Mouse (Mus musculus) limb, embryonic 12.5 days (tissue): ENCODE data around the gene Catspere2. TPM values are rescaled to one million over a fixed set of nuclear protein-coding genes. Genes with fewer than 3 reads are reported as not detected.
A peak's percentile ranks its signal among the peaks of the same experiment; 100 is the strongest.
"Not testable (repeated sequence)": the region's sequence is repeated elsewhere in the genome, so short reads cannot be mapped to it uniquely, and the experiment has no call there.

Experiments used
- ATAC-seq: fragments of 200-750 bp; cut with Nextera tagmentation; 2 replicates; pipeline ENCODE4 v1.8.0; 2017; ENCODE audit warnings: low read depth, moderate TSS enrichment; ENCODE audit not compliant: insufficient number of reproducible peaks, insufficient read depth, low FRiP score, low TSS enrichment
- H3K27ac ChIP-seq: fragments of 300-500 bp; sonication (generic); 2 replicates; pipeline ENCODE4 v1.5.1; 2016; ENCODE audit warnings: mild to moderate bottlenecking, moderate library complexity
- H3K27me3 ChIP-seq: fragments of 300-500 bp; sonication (generic); 2 replicates; pipeline ENCODE4 v1.6.1; 2016; ENCODE audit warnings: mild to moderate bottlenecking, moderate library complexity
- H3K36me3 ChIP-seq: fragments of 300-500 bp; sonication (generic); 2 replicates; pipeline ENCODE4 v1.6.1; 2016; ENCODE audit warnings: mild to moderate bottlenecking, moderate library complexity
- H3K4me1 ChIP-seq: fragments of 300-500 bp; sonication (generic); replicated peaks from 2 replicates; pipeline ENCODE4 v1.6.1; 2016
- H3K4me2 ChIP-seq: fragments of 300-500 bp; sonication (generic); 2 replicates; pipeline ENCODE4 v1.6.1; 2016; ENCODE audit warnings: mild to moderate bottlenecking, moderate library complexity
- H3K4me3 ChIP-seq: fragments of 300-500 bp; sonication (generic); replicated peaks from 2 replicates; pipeline ENCODE4 v1.5.1; 2016; ENCODE audit warnings: mild to moderate bottlenecking
- H3K9ac ChIP-seq: fragments of 300-500 bp; sonication (generic); replicated peaks from 2 replicates; pipeline ENCODE4 v1.6.1; 2016; ENCODE audit warnings: mild to moderate bottlenecking, moderate library complexity
- H3K9me3 ChIP-seq: fragments of 300-500 bp; sonication (generic); 2 replicates; pipeline ENCODE4 v1.6.1; 2016; ENCODE audit warnings: mild to moderate bottlenecking, moderate library complexity
- WGBS: fragments of 180-500 bp; shearing (Covaris S2); methylation state at CpG from one replicate; pipeline ENCODE4 v1.1.7; 2016; 5-methylcytosine and 5-hydroxymethylcytosine counted together
- polyA plus RNA-seq: library from polyadenylated mRNA; unstranded; fragments of >200 nt; fragmentation: Nextera tagmentation; extraction: Ambion mirVana; gene quantifications from 2 replicates; pipeline ENCODE4 v1.2.1, GENCODE M21; 2016

Gene Catspere2
- polyA plus RNA-seq, 1 experiment from 2014 or later: 0.09 TPM

- not testable (repeated sequence) for H3K4me1 ChIP-seq, H3K4me2 ChIP-seq, H3K4me3 ChIP-seq, H3K27ac ChIP-seq, H3K9me3 ChIP-seq, H3K36me3 ChIP-seq, H3K27me3 ChIP-seq, ATAC-seq, H3K9ac ChIP-seq
- 55% methylated on average over 4 of the region's 4 CpGs for whole genome bisulfite sequencing
Measured at GRCm38 (mm10) chr1:178146915-178147314, 163.7 kb downstream of the Catspere2 start.

GRCm38 (mm10) chr1:178182251-178182650 lies 199.0 kb downstream of the Catspere2 start:
- Histone ChIP-seq H3K4me3 (no peak overlapping the region), H3K36me3 (no peaks in the 10 kb centered on the region), H3K27ac (no peak overlapping the region), H3K4me2 (no peak overlapping the region), H3K9me3 (no peaks in the 10 kb centered on the region), H3K27me3 (no peaks in the 10 kb centered on the region), H3K9ac (no peak overlapping the region), H3K4me1 (no peaks in the 10 kb centered on the region)
- no peak for ATAC-seq
- WGBS: 90% methylated on average over 2 of the region's 2 CpGs

- no peak overlapping the region for H3K4me3 ChIP-seq
- ATAC-seq: no peak
- H3K4me2 ChIP-seq: no peak overlapping the region
Measured at GRCm38 (mm10) chr1:178185591-178185990, 202.4 kb downstream of the Catspere2 start.

GRCm38 (mm10) chr1:178187216-178187791 lies 204.1 kb downstream of the Catspere2 start, which contains the start of gene Desi2:
Desi2 (plus strand) TSS chr1:178187417.
- peak; percentile 99 for ATAC-seq
- under 1% methylated on average over 37 of the region's 37 CpGs for WGBS
- not testable (repeated sequence) for H3K4me1 ChIP-seq, H3K27me3 ChIP-seq, H3K36me3 ChIP-seq, H3K9me3 ChIP-seq
- peak within 1 kb of the TSS; percentile 45; the same call in 1 of the 2 replicates for H3K27ac ChIP-seq
- peak within 1 kb of the TSS; percentile 53 for H3K4me2 ChIP-seq
- H3K9ac ChIP-seq: peak within 1 kb of the TSS; percentile 48; the same call in 1 of the 2 replicates
- H3K4me3 ChIP-seq: peak within 1 kb of the TSS; percentile 61

More at GRCm38 (mm10) chr1:178185591-178185990, 202.4 kb downstream of the Catspere2 start:
- H3K9ac ChIP-seq: no peak overlapping the region
- no peaks in the 10 kb centered on the region for H3K4me1 ChIP-seq
- H3K36me3 ChIP-seq: no peaks in the 10 kb centered on the region
- no peak overlapping the region for H3K27ac ChIP-seq
- no peaks in the 10 kb centered on the region for H3K27me3 ChIP-seq
- no peaks in the 10 kb centered on the region for H3K9me3 ChIP-seq

- Histone ChIP-seq H3K4me2 (peak overlapping the region; percentile 52), H3K27ac (0 out of 2 replicates have a peak overlapping the region, but pooled peaks have one; percentile 45), H3K9ac (peak overlapping the region; percentile 48; the same call in 1 of the 2 replicates), H3K4me3 (peak overlapping the region; percentile 61)
- under 1% methylated on average over 28 of the region's 38 CpGs for WGBS
- peak; percentile 75 for ATAC-seq
- not testable (repeated sequence) for H3K9me3 ChIP-seq, H3K36me3 ChIP-seq, H3K4me1 ChIP-seq, H3K27me3 ChIP-seq
Measured at GRCm38 (mm10) chr1:178187810-178188209, 204.6 kb downstream of the Catspere2 start.

- no peaks in the 10 kb centered on the region for H3K36me3 ChIP-seq
- no peak overlapping the region for H3K9ac ChIP-seq
- peak overlapping the region; percentile 34 for H3K4me3 ChIP-seq
- no peak overlapping the region for H3K27ac ChIP-seq
- no peaks in the 10 kb centered on the region for H3K4me1 ChIP-seq
- H3K27me3 ChIP-seq: no peaks in the 10 kb centered on the region
- H3K4me2 ChIP-seq: peak overlapping the region; percentile 53
- ATAC-seq: no peak
- 7% methylated on average over 13 of the region's 13 CpGs for WGBS
- H3K9me3 ChIP-seq: no peaks in the 10 kb centered on the region
Measured at GRCm38 (mm10) chr1:178188386-178188785, 205.2 kb downstream of the Catspere2 start.

GRCm38 (mm10) chr1:178205701-178206325 lies 222.6 kb downstream of the Catspere2 start:
- H3K9me3 ChIP-seq: no peaks in the 10 kb centered on the region
- WGBS: 88% methylated on average over 10 of the region's 10 CpGs
- H3K27me3 ChIP-seq: no peaks in the 10 kb centered on the region
- no peaks in the 10 kb centered on the region for H3K4me1 ChIP-seq
- no peak overlapping the region for H3K9ac ChIP-seq
- no peak overlapping the region for H3K4me2 ChIP-seq
- no peak for ATAC-seq
- no peak overlapping the region for H3K27ac ChIP-seq
- H3K36me3 ChIP-seq: no peaks in the 10 kb centered on the region
- no peak overlapping the region for H3K4me3 ChIP-seq

GRCm38 (mm10) chr1:178207856-178208255 lies 224.6 kb downstream of the Catspere2 start:
- H3K9ac ChIP-seq, H3K4me2 ChIP-seq, H3K36me3 ChIP-seq, H3K27ac ChIP-seq, H3K4me3 ChIP-seq, H3K4me1 ChIP-seq, H3K9me3 ChIP-seq, H3K27me3 ChIP-seq, ATAC-seq: not testable (repeated sequence)
- WGBS: 80% methylated on average over 4 of the region's 4 CpGs

GRCm38 (mm10) chr1:178209966-178210365 lies 226.7 kb downstream of the Catspere2 start:
- ATAC-seq: no peak
- H3K9ac ChIP-seq: no peak overlapping the region
- H3K4me2 ChIP-seq: no peak overlapping the region
- H3K27ac ChIP-seq: no peak overlapping the region
- no peaks in the 10 kb centered on the region for H3K27me3 ChIP-seq
- no peaks in the 10 kb centered on the region for H3K4me1 ChIP-seq
- H3K4me3 ChIP-seq: no peak overlapping the region
- H3K36me3 ChIP-seq: no peaks in the 10 kb centered on the region
- no peaks in the 10 kb centered on the region for H3K9me3 ChIP-seq

GRCm38 (mm10) chr1:178217157-178217556 lies 233.9 kb downstream of the Catspere2 start:
- ATAC-seq: no peak
- Histone ChIP-seq H3K36me3 (no peaks in the 10 kb centered on the region), H3K4me2 (no peak overlapping the region), H3K4me3 (no peak overlapping the region), H3K27me3 (no peaks in the 10 kb centered on the region), H3K9me3 (no peaks in the 10 kb centered on the region), H3K27ac (no peak overlapping the region), H3K9ac (no peak overlapping the region), H3K4me1 (no peaks in the 10 kb centered on the region; the same call in 1 of the 2 replicates)

- no peaks in the 10 kb centered on the region; the same call in 1 of the 2 replicates for H3K4me1 ChIP-seq
- no peak overlapping the region for H3K27ac ChIP-seq
- no peak overlapping the region for H3K4me2 ChIP-seq
- no peaks in the 10 kb centered on the region for H3K36me3 ChIP-seq
- no peak overlapping the region for H3K9ac ChIP-seq
- no peaks in the 10 kb centered on the region for H3K27me3 ChIP-seq
- ATAC-seq: no peak
- no peaks in the 10 kb centered on the region for H3K9me3 ChIP-seq
- H3K4me3 ChIP-seq: no peak overlapping the region
Measured at GRCm38 (mm10) chr1:178218305-178218704, 235.1 kb downstream of the Catspere2 start.
